Comparison of ENCODE assay signal across 23 mouse cellular contexts in genomic region chr2:159575271-159575670, GRCm38 (mm10).
DNase-seq lines count a peak whose midpoint lies in the region; TF ChIP-seq lines count a peak whose summit lies in the region.
"Had no signal": no experiment of that assay in that cellular context is flagged by ENCODE, and none has a peak within 500 bp of the region (broad histone marks: within the 10 kb centered on the region; RNA-seq: fewer than 3 reads in every experiment).

No protein-coding gene starts in this region.

- no peak overlapping the region for H3K4me3 ChIP-seq in left cerebral cortex, adult 2 months
- H3K4me3 ChIP-seq: embryonic facial prominence, embryonic 10.5 days; embryonic facial prominence, embryonic 13.5 days; erythroblast, embryonic 14.5 days; forebrain, embryonic 12.5 days; forebrain, embryonic 15.5 days; heart, adult 2 months; hindbrain, embryonic 12.5 days; hindbrain, embryonic 15.5 days had no signal

- intact Hi-C loops in left cerebral cortex, adult 2 months (cut with DNase I): no loop called here
- intact Hi-C loops in left cerebral cortex, postnatal 10 days (cut with DNase I): no loop called here

- DNase-seq in frontal cortex, postnatal 36 days (ENCODE audit: low spot score in 2 of 2): peak; percentile 11 to 13
- no peak for DNase-seq in frontal cortex, postnatal 10 days (ENCODE audit: low spot score in 2 of 2)
- no peak for DNase-seq in left cerebral cortex, adult 2 months (ENCODE audit: extremely low spot score in 1 of 2, low spot score in 2 of 2)
- no peak for DNase-seq in left cerebral cortex, postnatal 10 days (ENCODE audit: extremely low spot score in 1 of 2, low spot score in 2 of 2)
- DNase-seq in forelimb bud, embryonic 11.5 days (ENCODE audit: low read depth, low spot score): peak; percentile 24
- no peak for DNase-seq in gastrocnemius, adult 18-20 months (ENCODE audit: low spot score)
- DNase-seq: adrenal gland, adult 2 months; adrenal gland, postnatal 14 days; B cell, adult 2 months; cerebellum, adult 11-12 months; cerebellum, adult 8-10 months; cerebellum, postnatal 10 days; cerebellum, postnatal 36 days; embryo, embryonic 11 days; gastrocnemius, postnatal 25 days; heart, adult 2 months had no signal

- H3K27ac ChIP-seq in left cerebral cortex, adult 2 months: no peak overlapping the region
- H3K27ac ChIP-seq: embryonic facial prominence, embryonic 10.5 days; embryonic facial prominence, embryonic 13.5 days; forebrain, embryonic 12.5 days; forebrain, embryonic 15.5 days; heart, adult 2 months; hindbrain, embryonic 12.5 days; hindbrain, embryonic 15.5 days had no signal

- TF ChIP-seq CTCF in left cerebral cortex, adult 2 months (IDR thresholded peaks at IDR 0.05): peak; percentile 7

Comparison
In these comparisons a context has a peak if more than half of its experiments do, and no peak if none do; other contexts are left out.
1. DNase-seq: peak in frontal cortex, postnatal 36 days (2 of 2) and forelimb bud, embryonic 11.5 days (single experiment); none in frontal cortex, postnatal 10 days (0 of 2), left cerebral cortex, adult 2 months (0 of 2), left cerebral cortex, postnatal 10 days (0 of 2) and gastrocnemius, adult 18-20 months (single experiment).